Mouse (Mus musculus): ENCODE data around the gene Vps26a. TPM values are rescaled to one million over a fixed set of nuclear protein-coding genes. Genes with fewer than 3 reads are reported as not detected.

Vps26a gene
- polyA plus RNA-seq, 1 experiment from 2014 or later, result 79.2 TPM

- no peak for ATAC-seq (ENCODE audit: insufficient number of reproducible peaks, insufficient read depth, low FRiP score, low read depth)
- no peaks in the 10 kb centered on the region for H3K9me3 ChIP-seq (ENCODE audit: control insufficient read depth, low read length)
- peaks cover 25% of the 10 kb centered on the region for H3K36me3 ChIP-seq (ENCODE audit: control insufficient read depth, insufficient read depth, low read length)
- H3K4me3 ChIP-seq (ENCODE audit: control insufficient read depth in 1 of 2, insufficient read depth in 1 of 2, low read depth in 1 of 2, low read length in 2 of 2), result no peak overlapping the region
- no peak overlapping the region for H3K9ac ChIP-seq (ENCODE audit: low read length)
- no peak overlapping the region for H3K4me2 ChIP-seq (ENCODE audit: low read length)
- H3K27ac ChIP-seq (replicated peaks in 1 of 2; ENCODE audit: control insufficient read depth in 1 of 2, insufficient read depth in 1 of 2, low read depth in 2 of 2, low read length in 2 of 2), result 0 out of 4 replicates have a peak overlapping the region, but pooled peaks of 1 of the 2 experiments have one; percentile 14
- no peaks in the 10 kb centered on the region for H3K27me3 ChIP-seq (ENCODE audit: control insufficient read depth, insufficient read depth, low read length)
- H3K4me1 ChIP-seq (ENCODE audit: control insufficient read depth in 2 of 2, insufficient read depth in 2 of 2, low read length in 2 of 2), result peaks cover 9 to 19% of the 10 kb centered on the region in 2 experiments
- WGBS, result 40% methylated on average over 9 of the region's 9 CpGs
Observed at GRCm38 (mm10) chr10:62425081-62425871, 61.3 kb downstream of the Vps26a start.

GRCm38 (mm10) chr10:62422255-62422654 lies 64.3 kb downstream of the Vps26a start, which contains the start of gene Hkdc1:
Hkdc1 (minus strand) TSS chr10:62422491.
- H3K4me2 ChIP-seq (ENCODE audit: low read length), result no peak within 1 kb of the TSS
- H3K4me1 ChIP-seq (ENCODE audit: control insufficient read depth in 2 of 2, insufficient read depth in 2 of 2, low read length in 2 of 2), result peaks cover 9 to 19% of the 10 kb centered on the region in 2 experiments
- no peak within 1 kb of the TSS for H3K4me3 ChIP-seq (ENCODE audit: control insufficient read depth in 1 of 2, insufficient read depth in 1 of 2, low read depth in 1 of 2, low read length in 2 of 2)
- H3K27me3 ChIP-seq (ENCODE audit: control insufficient read depth, insufficient read depth, low read length), result no peaks in the 10 kb centered on the region
- no peak within 1 kb of the TSS for H3K27ac ChIP-seq (replicated peaks in 1 of 2; ENCODE audit: control insufficient read depth in 1 of 2, insufficient read depth in 1 of 2, low read depth in 2 of 2, low read length in 2 of 2)
- no peak within 1 kb of the TSS for H3K9ac ChIP-seq (ENCODE audit: low read length)
- no peaks in the 10 kb centered on the region for H3K36me3 ChIP-seq (ENCODE audit: control insufficient read depth, insufficient read depth, low read length)
- WGBS, result 62% methylated on average over 15 of the region's 15 CpGs
- ATAC-seq (ENCODE audit: insufficient number of reproducible peaks, insufficient read depth, low FRiP score, low read depth), result no peak
- H3K9me3 ChIP-seq (ENCODE audit: control insufficient read depth, low read length), result no peaks in the 10 kb centered on the region

GRCm38 (mm10) chr10:62421127-62421526 lies 65.5 kb downstream of the Vps26a start:
- Histone ChIP-seq H3K27ac (replicated peaks in 1 of 2; ENCODE audit: control insufficient read depth in 1 of 2, insufficient read depth in 1 of 2, low read depth in 2 of 2, low read length in 2 of 2) (peak overlapping the region; percentile 27 to 66; a peak in 3 of 4 replicates), H3K36me3 (ENCODE audit: control insufficient read depth, insufficient read depth, low read length) (no peaks in the 10 kb centered on the region)
- 50% methylated on average over 3 of the region's 3 CpGs for WGBS

GRCm38 (mm10) chr10:62420399-62420798 lies 66.2 kb downstream of the Vps26a start:
- no peaks in the 10 kb centered on the region for H3K36me3 ChIP-seq (ENCODE audit: control insufficient read depth, insufficient read depth, low read length)
- no peak overlapping the region for H3K4me3 ChIP-seq (ENCODE audit: control insufficient read depth in 1 of 2, insufficient read depth in 1 of 2, low read depth in 1 of 2, low read length in 2 of 2)
- peaks cover 7 to 13% of the 10 kb centered on the region in 2 experiments for H3K4me1 ChIP-seq (ENCODE audit: control insufficient read depth in 2 of 2, insufficient read depth in 2 of 2, low read length in 2 of 2)
- WGBS, result 53% methylated on average over 6 of the region's 6 CpGs
- ATAC-seq (ENCODE audit: insufficient number of reproducible peaks, insufficient read depth, low FRiP score, low read depth), result no peak
- no peaks in the 10 kb centered on the region for H3K27me3 ChIP-seq (ENCODE audit: control insufficient read depth, insufficient read depth, low read length)
- no peaks in the 10 kb centered on the region for H3K9me3 ChIP-seq (ENCODE audit: control insufficient read depth, low read length)
- H3K4me2 ChIP-seq (ENCODE audit: low read length), result no peak overlapping the region
- H3K27ac ChIP-seq (replicated peaks in 1 of 2; ENCODE audit: control insufficient read depth in 1 of 2, insufficient read depth in 1 of 2, low read depth in 2 of 2, low read length in 2 of 2), result peak overlapping the region; percentile 27 to 66; a peak in 3 of 4 replicates
- no peak overlapping the region for H3K9ac ChIP-seq (ENCODE audit: low read length)

More at GRCm38 (mm10) chr10:62421127-62421526, 65.5 kb downstream of the Vps26a start:
- peaks cover 9 to 19% of the 10 kb centered on the region in 2 experiments for H3K4me1 ChIP-seq (ENCODE audit: control insufficient read depth in 2 of 2, insufficient read depth in 2 of 2, low read length in 2 of 2)
- H3K9ac ChIP-seq (ENCODE audit: low read length), result no peak overlapping the region
- ATAC-seq (ENCODE audit: insufficient number of reproducible peaks, insufficient read depth, low FRiP score, low read depth), result no peak
- no peaks in the 10 kb centered on the region for H3K9me3 ChIP-seq (ENCODE audit: control insufficient read depth, low read length)
- H3K27me3 ChIP-seq (ENCODE audit: control insufficient read depth, insufficient read depth, low read length), result no peaks in the 10 kb centered on the region
- no peak overlapping the region for H3K4me3 ChIP-seq (ENCODE audit: control insufficient read depth in 1 of 2, insufficient read depth in 1 of 2, low read depth in 1 of 2, low read length in 2 of 2)
- no peak overlapping the region for H3K4me2 ChIP-seq (ENCODE audit: low read length)

GRCm38 (mm10) chr10:62419422-62419821 lies 67.2 kb downstream of the Vps26a start:
- no peak overlapping the region for H3K9ac ChIP-seq (ENCODE audit: low read length)
- no peak overlapping the region for H3K4me2 ChIP-seq (ENCODE audit: low read length)
- H3K4me1 ChIP-seq (ENCODE audit: control insufficient read depth in 2 of 2, insufficient read depth in 2 of 2, low read length in 2 of 2), result peaks cover 7 to 12% of the 10 kb centered on the region in 2 experiments; a peak in 3 of 4 replicates
- H3K9me3 ChIP-seq (ENCODE audit: control insufficient read depth, low read length), result no peaks in the 10 kb centered on the region
- H3K27me3 ChIP-seq (ENCODE audit: control insufficient read depth, insufficient read depth, low read length), result no peaks in the 10 kb centered on the region
- no peaks in the 10 kb centered on the region for H3K36me3 ChIP-seq (ENCODE audit: control insufficient read depth, insufficient read depth, low read length)
- no peak overlapping the region for H3K27ac ChIP-seq (replicated peaks in 1 of 2; ENCODE audit: control insufficient read depth in 1 of 2, insufficient read depth in 1 of 2, low read depth in 2 of 2, low read length in 2 of 2)
- no peak overlapping the region for H3K4me3 ChIP-seq (ENCODE audit: control insufficient read depth in 1 of 2, insufficient read depth in 1 of 2, low read depth in 1 of 2, low read length in 2 of 2)
- WGBS, result 76% methylated on average over 5 of the region's 5 CpGs
- no peak for ATAC-seq (ENCODE audit: insufficient number of reproducible peaks, insufficient read depth, low FRiP score, low read depth)

GRCm38 (mm10) chr10:62418831-62419356 lies 67.7 kb downstream of the Vps26a start:
- Histone ChIP-seq H3K4me3 (ENCODE audit: control insufficient read depth in 1 of 2, insufficient read depth in 1 of 2, low read depth in 1 of 2, low read length in 2 of 2) (no peak overlapping the region), H3K27ac (replicated peaks in 1 of 2; ENCODE audit: control insufficient read depth in 1 of 2, insufficient read depth in 1 of 2, low read depth in 2 of 2, low read length in 2 of 2) (no peak overlapping the region), H3K9me3 (ENCODE audit: control insufficient read depth, low read length) (no peaks in the 10 kb centered on the region), H3K9ac (ENCODE audit: low read length) (no peak overlapping the region), H3K27me3 (ENCODE audit: control insufficient read depth, insufficient read depth, low read length) (no peaks in the 10 kb centered on the region), H3K36me3 (ENCODE audit: control insufficient read depth, insufficient read depth, low read length) (no peaks in the 10 kb centered on the region), H3K4me1 (ENCODE audit: control insufficient read depth in 2 of 2, insufficient read depth in 2 of 2, low read length in 2 of 2) (peaks cover 7 to 12% of the 10 kb centered on the region in 2 experiments; a peak in 3 of 4 replicates), H3K4me2 (ENCODE audit: low read length) (no peak overlapping the region)
- no peak for ATAC-seq (ENCODE audit: insufficient number of reproducible peaks, insufficient read depth, low FRiP score, low read depth)
- WGBS, result 89% methylated on average over 7 of the region's 7 CpGs

GRCm38 (mm10) chr10:62413606-62413982 lies 73.0 kb downstream of the Vps26a start:
- Histone ChIP-seq H3K27me3 (ENCODE audit: control insufficient read depth, insufficient read depth, low read length) (peaks cover 5% of the 10 kb centered on the region; the same call in 1 of the 2 replicates), H3K9ac (ENCODE audit: low read length) (0 out of 2 replicates have a peak overlapping the region, but pooled peaks have one; percentile 10), H3K36me3 (ENCODE audit: control insufficient read depth, insufficient read depth, low read length) (no peaks in the 10 kb centered on the region), H3K4me1 (ENCODE audit: control insufficient read depth in 2 of 2, insufficient read depth in 2 of 2, low read length in 2 of 2) (peaks cover 11 to 15% of the 10 kb centered on the region in 2 experiments), H3K9me3 (ENCODE audit: control insufficient read depth, low read length) (no peaks in the 10 kb centered on the region), H3K27ac (replicated peaks in 1 of 2; ENCODE audit: control insufficient read depth in 1 of 2, insufficient read depth in 1 of 2, low read depth in 2 of 2, low read length in 2 of 2) (no peak overlapping the region), H3K4me3 (ENCODE audit: control insufficient read depth in 1 of 2, insufficient read depth in 1 of 2, low read depth in 1 of 2, low read length in 2 of 2) (no peak overlapping the region), H3K4me2 (ENCODE audit: low read length) (no peak overlapping the region)
- no peak for ATAC-seq (ENCODE audit: insufficient number of reproducible peaks, insufficient read depth, low FRiP score, low read depth)
- WGBS, result 7% methylated on average over 4 of the region's 4 CpGs
